Mouse (Mus musculus): ENCODE results near the gene Henmt1.

The Henmt1 gene

DNA sequence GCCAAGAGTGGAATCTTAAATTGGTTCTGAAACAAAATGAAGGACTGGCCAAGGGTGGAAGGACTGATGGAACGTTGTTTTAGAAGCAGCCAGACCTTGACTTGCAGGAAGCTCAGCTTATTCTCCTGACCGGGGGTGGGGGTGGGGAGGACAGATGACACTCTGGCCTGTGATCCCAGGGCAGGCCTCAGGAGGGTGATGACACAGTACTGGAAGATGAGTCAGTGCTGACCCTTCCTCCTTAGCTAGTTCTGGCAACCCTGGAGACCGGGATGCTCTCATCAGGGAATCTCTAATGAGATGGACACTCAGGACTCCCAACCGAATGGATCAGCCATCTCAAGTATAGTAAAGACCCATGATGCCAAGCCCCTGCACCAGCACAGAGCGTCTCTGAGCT, 66.1 kb downstream of the Henmt1 start:
- no peak for DNase-seq

DNA sequence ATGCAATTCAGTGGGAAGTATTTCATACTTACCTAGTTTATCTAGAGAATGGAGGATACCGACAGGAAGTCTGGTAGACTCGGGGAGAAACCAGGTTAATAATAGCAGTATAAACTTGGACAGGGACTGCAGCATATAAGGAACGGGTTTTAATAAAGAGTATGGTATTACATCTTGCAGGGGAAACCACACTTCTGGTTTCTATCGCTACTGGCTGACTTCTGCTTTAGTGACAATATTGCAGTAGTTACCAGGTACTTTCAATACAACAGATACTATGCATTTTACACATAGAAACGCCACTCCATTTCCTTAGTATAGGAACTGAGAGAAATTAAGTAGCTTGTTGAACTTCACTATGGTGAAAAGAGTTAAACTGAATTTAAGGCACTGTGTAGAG, 68.5 kb downstream of the Henmt1 start:
- no peak for DNase-seq

Data from kidney, adult 9 months (tissue).